Mouse (Mus musculus): ENCODE measurements at regions not wholly inside any gene's neighbourhood (a gene's known extent, or its start where the extent isn't known, plus 50 kb on each side); places are given as distances from the start of the nearest gene placed in this dataset.

- Histone ChIP-seq H3K4me3 (ENCODE audit: low read depth, low read length) (no peak overlapping the region), H3K27ac (ENCODE audit: low read depth, low read length) (no peak overlapping the region), H3K9me3 (ENCODE audit: control insufficient read depth, low read length) (no peaks in the 10 kb centered on the region), H3K9ac (replicated peaks; ENCODE audit: low read depth, low read length) (no peak overlapping the region), H3K27me3 (ENCODE audit: control insufficient read depth, insufficient read depth, low read length) (no peaks in the 10 kb centered on the region), H3K36me3 (ENCODE audit: control insufficient read depth, insufficient read depth, low read length) (no peaks in the 10 kb centered on the region), H3K4me2 (ENCODE audit: low read depth, low read length) (no peak overlapping the region), H3K4me1 (ENCODE audit: control insufficient read depth, insufficient read depth, low read length) (no peaks in the 10 kb centered on the region)
- WGBS: 78% methylated on average over 5 of the region's 5 CpGs
- ATAC-seq (ENCODE audit: low read depth): no peak
Measured at GRCm38 (mm10) chr3:62730987-62731386, 126.0 kb upstream of the Gpr149 start.

GRCm38 (mm10) chr3:62725947-62726346 lies 121.0 kb upstream of the Gpr149 start:
- ATAC-seq (ENCODE audit: low read depth): peak; percentile 60; the same call in 1 of the 2 replicates
- Histone ChIP-seq H3K4me2 (ENCODE audit: low read depth, low read length) (no peak overlapping the region), H3K9ac (replicated peaks; ENCODE audit: low read depth, low read length) (no peak overlapping the region), H3K27ac (ENCODE audit: low read depth, low read length) (no peak overlapping the region), H3K4me3 (ENCODE audit: low read depth, low read length) (no peak overlapping the region), H3K9me3 (ENCODE audit: control insufficient read depth, low read length) (no peaks in the 10 kb centered on the region), H3K36me3 (ENCODE audit: control insufficient read depth, insufficient read depth, low read length) (no peaks in the 10 kb centered on the region), H3K4me1 (ENCODE audit: control insufficient read depth, insufficient read depth, low read length) (no peaks in the 10 kb centered on the region), H3K27me3 (ENCODE audit: control insufficient read depth, insufficient read depth, low read length) (no peaks in the 10 kb centered on the region)
- 39% methylated on average over 8 of the region's 8 CpGs for WGBS

GRCm38 (mm10) chr3:62716849-62717248 lies 111.9 kb upstream of the Gpr149 start:
- H3K36me3 ChIP-seq (ENCODE audit: control insufficient read depth, insufficient read depth, low read length): no peaks in the 10 kb centered on the region
- 31% methylated on average over 1 of the region's 1 CpGs for WGBS
- peak; percentile 65; the same call in 1 of the 2 replicates for ATAC-seq (ENCODE audit: low read depth)

GRCm38 (mm10) chr3:62715311-62715971 lies 110.5 kb upstream of the Gpr149 start:
- no peak for ATAC-seq (ENCODE audit: low read depth)
- H3K4me3 ChIP-seq (ENCODE audit: low read depth, low read length): no peak overlapping the region

More at GRCm38 (mm10) chr3:62716849-62717248, 111.9 kb upstream of the Gpr149 start:
- H3K4me1 ChIP-seq (ENCODE audit: control insufficient read depth, insufficient read depth, low read length): no peaks in the 10 kb centered on the region
- H3K9me3 ChIP-seq (ENCODE audit: control insufficient read depth, low read length): no peaks in the 10 kb centered on the region
- H3K27me3 ChIP-seq (ENCODE audit: control insufficient read depth, insufficient read depth, low read length): no peaks in the 10 kb centered on the region
- H3K4me2 ChIP-seq (ENCODE audit: low read depth, low read length): no peak overlapping the region
- H3K27ac ChIP-seq (ENCODE audit: low read depth, low read length): no peak overlapping the region
- no peak overlapping the region for H3K9ac ChIP-seq (replicated peaks; ENCODE audit: low read depth, low read length)
- no peak overlapping the region for H3K4me3 ChIP-seq (ENCODE audit: low read depth, low read length)

More at GRCm38 (mm10) chr3:62715311-62715971, 110.5 kb upstream of the Gpr149 start:
- Histone ChIP-seq H3K4me2 (ENCODE audit: low read depth, low read length) (no peak overlapping the region), H3K27ac (ENCODE audit: low read depth, low read length) (no peak overlapping the region), H3K9ac (replicated peaks; ENCODE audit: low read depth, low read length) (no peak overlapping the region), H3K27me3 (ENCODE audit: control insufficient read depth, insufficient read depth, low read length) (no peaks in the 10 kb centered on the region), H3K4me1 (ENCODE audit: control insufficient read depth, insufficient read depth, low read length) (no peaks in the 10 kb centered on the region), H3K36me3 (ENCODE audit: control insufficient read depth, insufficient read depth, low read length) (no peaks in the 10 kb centered on the region), H3K9me3 (ENCODE audit: control insufficient read depth, low read length) (no peaks in the 10 kb centered on the region)
- 68% methylated on average over 5 of the region's 5 CpGs for WGBS
